Mouse (Mus musculus): ENCODE measurements at regions not wholly inside any gene's neighbourhood (a gene's known extent, or its start where the extent isn't known, plus 50 kb on each side); places are given as distances from the start of the nearest gene placed in this dataset.

DNA sequence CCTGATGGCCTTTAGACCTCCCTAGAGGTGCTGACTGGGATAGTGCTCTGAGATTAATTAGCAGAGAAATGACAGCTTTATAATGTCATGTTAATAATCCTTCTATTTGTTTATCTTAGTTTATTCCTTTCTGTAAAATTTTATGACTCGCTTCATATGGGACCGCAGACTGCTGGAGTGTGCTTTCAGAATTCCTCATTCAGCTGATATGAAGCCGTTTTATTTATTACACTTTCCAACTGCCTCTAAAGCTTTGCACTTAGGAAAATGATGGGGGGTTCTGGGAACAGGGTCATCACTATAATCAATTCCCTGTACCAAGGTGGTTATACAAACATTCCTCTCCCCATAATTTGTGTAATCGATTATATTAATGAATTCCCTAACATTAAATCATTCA lies 211.6 kb upstream of the Tcerg1l start:
- Histone ChIP-seq H3K4me3 (ENCODE audit: control insufficient read depth, low read depth, low read length) (no peak overlapping the region), H3K27ac (ENCODE audit: control insufficient read depth, insufficient read depth, low read depth, low read length) (no peak overlapping the region), H3K36me3 (ENCODE audit: control insufficient read depth, insufficient read depth, low read length) (no peaks in the 10 kb centered on the region), H3K4me1 (ENCODE audit: control insufficient read depth, insufficient read depth, low read length) (no peaks in the 10 kb centered on the region), H3K27me3 (ENCODE audit: control insufficient read depth, insufficient read depth, low read length) (no peaks in the 10 kb centered on the region)
- no peak for TF ChIP-seq CTCF (IDR thresholded peaks at IDR 0.05; ENCODE audit: control insufficient read depth, insufficient read depth, insufficient replicate concordance, low read depth, low read length)
- TF ChIP-seq POLR2A (IDR thresholded peaks at IDR 0.05; ENCODE audit: control insufficient read depth, low read depth, low read length): no peak

DNA sequence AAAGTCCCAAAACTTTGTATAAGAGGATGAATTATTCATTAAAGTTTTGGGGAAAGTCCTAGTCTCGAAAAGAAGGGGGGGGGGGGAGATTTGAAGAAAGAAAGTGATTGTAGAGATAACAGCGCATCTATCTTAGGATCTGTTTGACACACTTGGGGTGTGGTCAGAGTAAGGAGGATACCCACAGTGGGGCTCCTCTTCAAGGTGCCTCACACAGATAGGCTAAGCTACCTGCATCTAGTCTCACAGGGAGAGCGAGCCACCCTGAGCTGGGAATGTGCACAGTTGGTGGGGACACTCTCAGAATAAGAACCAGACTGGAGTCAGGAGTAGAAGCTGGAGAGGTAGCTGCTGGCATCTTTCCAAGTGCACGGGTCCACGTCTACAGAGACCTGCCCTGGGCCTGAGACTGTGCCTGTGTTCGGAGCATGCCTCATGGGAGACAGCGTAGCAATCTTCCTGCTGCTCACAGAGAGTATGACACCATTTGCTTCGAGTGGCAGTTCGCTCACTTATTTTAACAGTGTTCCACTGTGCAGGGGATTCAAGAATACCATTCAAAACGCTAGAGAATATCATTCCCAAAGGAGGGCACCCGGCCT lies 208.9 kb upstream of the Tcerg1l start:
- Histone ChIP-seq H3K36me3 (ENCODE audit: control insufficient read depth, insufficient read depth, low read length) (no peaks in the 10 kb centered on the region), H3K27me3 (ENCODE audit: control insufficient read depth, insufficient read depth, low read length) (no peaks in the 10 kb centered on the region), H3K27ac (ENCODE audit: control insufficient read depth, insufficient read depth, low read depth, low read length) (no peak overlapping the region), H3K4me1 (ENCODE audit: control insufficient read depth, insufficient read depth, low read length) (no peaks in the 10 kb centered on the region), H3K4me3 (ENCODE audit: control insufficient read depth, low read depth, low read length) (no peak overlapping the region)
- TF ChIP-seq CTCF (IDR thresholded peaks at IDR 0.05; ENCODE audit: control insufficient read depth, insufficient read depth, insufficient replicate concordance, low read depth, low read length) (no peak), POLR2A (IDR thresholded peaks at IDR 0.05; ENCODE audit: control insufficient read depth, low read depth, low read length) (no peak)

DNA sequence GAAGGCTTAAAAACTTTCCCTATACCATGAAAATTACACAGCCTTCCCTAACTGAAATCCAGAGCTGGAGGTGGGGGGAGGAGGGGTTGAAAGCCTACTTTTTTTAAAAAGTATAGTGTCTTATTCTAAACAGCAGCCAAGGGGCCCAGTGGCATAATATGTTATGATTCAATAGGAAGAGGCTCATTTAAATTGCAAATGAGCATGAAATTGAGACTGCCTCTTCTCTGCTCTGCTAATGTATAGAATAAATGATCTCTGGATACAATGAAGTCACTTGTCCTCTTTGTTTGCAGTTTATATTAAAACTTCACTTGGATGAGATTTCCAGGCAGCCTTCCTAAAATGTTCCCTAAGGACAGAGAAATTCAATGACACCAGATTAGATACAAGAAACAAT lies 208.4 kb upstream of the Tcerg1l start:
- H3K4me3 ChIP-seq (ENCODE audit: control insufficient read depth, low read depth, low read length): no peak overlapping the region
- no peaks in the 10 kb centered on the region for H3K27me3 ChIP-seq (ENCODE audit: control insufficient read depth, insufficient read depth, low read length)
- H3K4me1 ChIP-seq (ENCODE audit: control insufficient read depth, insufficient read depth, low read length): no peaks in the 10 kb centered on the region
- no peak overlapping the region for H3K27ac ChIP-seq (ENCODE audit: control insufficient read depth, insufficient read depth, low read depth, low read length)
- H3K36me3 ChIP-seq (ENCODE audit: control insufficient read depth, insufficient read depth, low read length): no peaks in the 10 kb centered on the region
- no peak for TF ChIP-seq POLR2A (IDR thresholded peaks at IDR 0.05; ENCODE audit: control insufficient read depth, low read depth, low read length)
- TF ChIP-seq CTCF (IDR thresholded peaks at IDR 0.05; ENCODE audit: control insufficient read depth, insufficient read depth, insufficient replicate concordance, low read depth, low read length): no peak

DNA sequence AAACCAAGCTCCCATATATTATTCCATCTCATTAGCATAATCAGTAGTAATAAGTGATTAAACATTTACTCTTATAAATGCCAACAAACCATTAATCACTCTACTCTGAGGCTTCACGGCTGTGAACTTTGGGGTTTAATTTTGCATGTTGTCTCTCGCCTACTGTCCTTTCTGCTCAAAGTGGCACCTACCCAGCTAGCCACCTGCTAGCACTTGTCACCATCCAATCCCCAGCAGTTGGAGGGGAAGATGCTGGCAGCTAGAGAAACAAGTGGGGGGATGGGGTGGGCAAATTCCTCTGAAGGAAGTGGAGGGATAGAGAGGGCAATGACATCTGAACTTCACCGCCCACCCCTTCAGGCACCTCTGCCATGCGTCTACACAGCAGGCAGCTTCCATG lies 204.2 kb upstream of the Tcerg1l start:
- Histone ChIP-seq H3K4me1 (ENCODE audit: control insufficient read depth, insufficient read depth, low read length) (no peaks in the 10 kb centered on the region), H3K4me3 (ENCODE audit: control insufficient read depth, low read depth, low read length) (no peak overlapping the region), H3K27me3 (ENCODE audit: control insufficient read depth, insufficient read depth, low read length) (no peaks in the 10 kb centered on the region), H3K27ac (ENCODE audit: control insufficient read depth, insufficient read depth, low read depth, low read length) (no peak overlapping the region), H3K36me3 (ENCODE audit: control insufficient read depth, insufficient read depth, low read length) (no peaks in the 10 kb centered on the region)
- TF ChIP-seq CTCF (IDR thresholded peaks at IDR 0.05; ENCODE audit: control insufficient read depth, insufficient read depth, insufficient replicate concordance, low read depth, low read length) (no peak), POLR2A (IDR thresholded peaks at IDR 0.05; ENCODE audit: control insufficient read depth, low read depth, low read length) (no peak)

DNA sequence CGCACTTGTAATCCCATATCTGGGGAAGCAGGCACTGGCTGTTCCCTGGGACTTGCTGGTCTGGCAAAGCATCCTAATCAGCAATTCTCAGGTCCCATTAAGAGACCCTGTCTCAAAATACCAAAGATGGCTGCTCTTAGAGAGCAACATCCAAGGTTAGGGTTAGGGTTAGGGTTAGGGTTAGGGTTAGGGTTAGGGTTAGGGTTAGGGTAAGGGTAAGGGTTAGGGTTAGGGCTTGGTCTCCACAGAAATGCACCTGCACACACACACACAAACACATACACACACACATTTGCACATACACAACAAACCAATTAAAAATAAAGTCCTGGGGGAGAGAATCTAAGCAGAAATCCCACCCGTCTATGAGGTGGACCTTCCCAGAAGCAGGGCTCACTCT lies 195.8 kb upstream of the Tcerg1l start:
- H3K27me3 ChIP-seq (ENCODE audit: control insufficient read depth, insufficient read depth, low read length): no peaks in the 10 kb centered on the region
- TF ChIP-seq CTCF (IDR thresholded peaks at IDR 0.05; ENCODE audit: control insufficient read depth, insufficient read depth, insufficient replicate concordance, low read depth, low read length) (no peak), POLR2A (IDR thresholded peaks at IDR 0.05; ENCODE audit: control insufficient read depth, low read depth, low read length) (no peak)
- no peak overlapping the region for H3K4me3 ChIP-seq (ENCODE audit: control insufficient read depth, low read depth, low read length)
- no peak overlapping the region for H3K27ac ChIP-seq (ENCODE audit: control insufficient read depth, insufficient read depth, low read depth, low read length)
- no peaks in the 10 kb centered on the region for H3K4me1 ChIP-seq (ENCODE audit: control insufficient read depth, insufficient read depth, low read length)
- H3K36me3 ChIP-seq (ENCODE audit: control insufficient read depth, insufficient read depth, low read length): no peaks in the 10 kb centered on the region

DNA sequence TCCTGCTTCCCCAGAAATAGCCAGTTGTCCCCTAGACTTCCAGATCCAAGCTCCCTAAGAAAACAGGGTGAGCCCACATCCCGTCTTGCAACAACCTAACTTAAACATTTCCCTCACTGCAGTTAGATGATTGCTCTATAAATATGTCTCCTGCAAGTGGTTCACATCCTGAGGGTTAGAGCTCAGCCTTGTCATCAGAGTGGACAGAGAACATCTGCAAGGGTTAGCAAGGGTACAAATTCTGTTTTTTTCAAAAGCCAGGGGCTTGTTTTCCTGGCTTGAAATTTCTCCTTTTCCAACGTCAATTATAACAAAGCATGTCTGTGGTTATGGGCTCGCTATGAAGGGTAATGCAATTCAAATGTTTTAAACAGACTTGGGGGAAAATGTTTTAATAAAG lies 169.8 kb upstream of the Tcerg1l start:
- TF ChIP-seq CTCF (IDR thresholded peaks at IDR 0.05; ENCODE audit: control insufficient read depth, insufficient read depth, insufficient replicate concordance, low read depth, low read length): no peak
- TF ChIP-seq POLR2A (IDR thresholded peaks at IDR 0.05; ENCODE audit: control insufficient read depth, low read depth, low read length): no peak
- Histone ChIP-seq H3K36me3 (ENCODE audit: control insufficient read depth, insufficient read depth, low read length) (no peaks in the 10 kb centered on the region), H3K4me3 (ENCODE audit: control insufficient read depth, low read depth, low read length) (no peak overlapping the region), H3K4me1 (ENCODE audit: control insufficient read depth, insufficient read depth, low read length) (no peaks in the 10 kb centered on the region), H3K27me3 (ENCODE audit: control insufficient read depth, insufficient read depth, low read length) (no peaks in the 10 kb centered on the region), H3K27ac (ENCODE audit: control insufficient read depth, insufficient read depth, low read depth, low read length) (no peak overlapping the region)

DNA sequence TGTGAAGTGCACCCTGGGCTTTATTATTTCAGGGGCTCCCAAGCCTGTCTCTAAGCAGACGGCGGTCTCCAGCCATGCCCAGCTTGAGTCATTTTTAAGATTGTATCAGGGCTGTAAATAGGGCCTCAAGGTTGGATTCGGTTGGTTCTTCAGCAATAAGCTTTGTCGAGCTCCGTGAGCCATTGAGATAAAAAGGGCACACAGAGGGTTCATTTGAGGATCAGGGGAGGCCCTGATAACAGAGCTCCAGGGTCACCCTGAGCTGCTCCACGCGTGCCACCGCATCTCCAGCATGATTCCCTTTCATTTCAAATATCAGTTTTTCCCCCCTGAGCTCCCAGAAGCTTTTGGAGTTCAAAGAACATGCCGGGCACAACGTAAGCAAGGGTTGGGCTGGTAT lies 154.1 kb upstream of the Tcerg1l start:
- no peak overlapping the region for H3K27ac ChIP-seq (ENCODE audit: control insufficient read depth, insufficient read depth, low read depth, low read length)
- no peak overlapping the region for H3K4me3 ChIP-seq (ENCODE audit: control insufficient read depth, low read depth, low read length)
- TF ChIP-seq CTCF (IDR thresholded peaks at IDR 0.05; ENCODE audit: control insufficient read depth, insufficient read depth, insufficient replicate concordance, low read depth, low read length): no peak
- no peaks in the 10 kb centered on the region for H3K4me1 ChIP-seq (ENCODE audit: control insufficient read depth, insufficient read depth, low read length)
- no peaks in the 10 kb centered on the region for H3K36me3 ChIP-seq (ENCODE audit: control insufficient read depth, insufficient read depth, low read length)
- no peaks in the 10 kb centered on the region for H3K27me3 ChIP-seq (ENCODE audit: control insufficient read depth, insufficient read depth, low read length)

DNA sequence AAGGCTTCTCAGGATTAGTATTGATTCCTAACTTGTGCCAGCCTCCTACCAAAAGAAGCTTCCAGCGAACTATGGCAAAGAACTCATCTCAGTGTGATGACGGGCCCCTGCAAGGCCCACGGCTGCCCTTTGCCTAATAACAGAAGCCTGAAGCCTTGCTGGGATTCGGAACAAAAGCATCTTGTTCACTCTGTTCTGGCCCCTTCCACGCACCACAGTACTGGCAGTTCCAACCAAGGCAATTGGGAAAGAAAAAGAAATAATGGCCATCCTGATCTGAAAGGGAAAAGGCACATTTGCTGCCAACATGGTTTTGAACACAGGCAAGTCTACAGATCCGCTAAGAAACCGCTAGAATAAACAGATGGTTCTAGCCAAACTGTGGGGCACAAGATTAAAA lies 150.4 kb upstream of the Tcerg1l start:
- TF ChIP-seq CTCF (IDR thresholded peaks at IDR 0.05; ENCODE audit: control insufficient read depth, insufficient read depth, insufficient replicate concordance, low read depth, low read length): no peak
- TF ChIP-seq POLR2A (IDR thresholded peaks at IDR 0.05; ENCODE audit: control insufficient read depth, low read depth, low read length): no peak
- H3K4me3 ChIP-seq (ENCODE audit: control insufficient read depth, low read depth, low read length): no peak overlapping the region

More for the DNA sequence above, 150.4 kb upstream of the Tcerg1l start:
- H3K36me3 ChIP-seq (ENCODE audit: control insufficient read depth, insufficient read depth, low read length): no peaks in the 10 kb centered on the region
- H3K27me3 ChIP-seq (ENCODE audit: control insufficient read depth, insufficient read depth, low read length): no peaks in the 10 kb centered on the region
- no peaks in the 10 kb centered on the region for H3K4me1 ChIP-seq (ENCODE audit: control insufficient read depth, insufficient read depth, low read length)
- H3K27ac ChIP-seq (ENCODE audit: control insufficient read depth, insufficient read depth, low read depth, low read length): no peak overlapping the region
